Mouse (Mus musculus) erythroblast, embryonic 14.5 days (primary cell): ENCODE results near the gene Zfp536. TPM values are rescaled to one million over a fixed set of nuclear protein-coding genes. Genes with fewer than 3 reads are reported as not detected.

Experiments used
- H3K27me3 ChIP-seq: 2 replicates; pipeline ENCODE4 v1.6.1; 2012; ENCODE audit warnings: inconsistent platforms; ENCODE audit not compliant: control insufficient read depth
- H3K36me3 ChIP-seq: 2 replicates; pipeline ENCODE4 v1.6.1; 2012; ENCODE audit warnings: mild to moderate bottlenecking, inconsistent platforms; ENCODE audit not compliant: control insufficient read depth
- H3K4me1 ChIP-seq: 2 replicates; pipeline ENCODE4 v1.6.1; 2012; ENCODE audit warnings: inconsistent platforms; ENCODE audit not compliant: control insufficient read depth
- H3K4me3 ChIP-seq: replicated peaks from 2 replicates; pipeline ENCODE3; 2012; ENCODE audit warnings: moderate library complexity, mild to moderate bottlenecking, inconsistent platforms
- H3K9me3 ChIP-seq: 2 replicates; pipeline ENCODE4 v1.6.1; 2012; ENCODE audit warnings: low read length, inconsistent platforms, mixed read lengths; ENCODE audit not compliant: control insufficient read depth
- GATA1 ChIP-seq: IDR thresholded peaks from 2 replicates; pipeline ENCODE4 v1.6.1; 2012; ENCODE audit warnings: low read length, inconsistent platforms, mixed read lengths
- TAL1 ChIP-seq: IDR thresholded peaks from 3 replicates; pipeline ENCODE4 v1.6.1; 2012; ENCODE audit warnings: low read length, inconsistent platforms, mixed read lengths
- polyA plus RNA-seq: library from polyadenylated mRNA; stranded (reverse); fragments of >175 nt; gene quantifications from 2 replicates; pipeline ENCODE4 v1.2.3, GENCODE M21; 2012

Zfp536 gene
- polyA plus RNA-seq, 1 experiment: not detected

- H3K9me3 ChIP-seq: no peaks in the 10 kb centered on the region
- H3K4me3 ChIP-seq: no peak overlapping the region
- no peaks in the 10 kb centered on the region for H3K4me1 ChIP-seq
- no peaks in the 10 kb centered on the region for H3K27me3 ChIP-seq
- TF ChIP-seq GATA1: no peak
- TF ChIP-seq TAL1: no peak
- no peaks in the 10 kb centered on the region for H3K36me3 ChIP-seq
Measured at GRCm38 (mm10) chr7:37734576-37734975, 38.9 kb downstream of the Zfp536 start.

- Histone ChIP-seq H3K4me3 (no peak overlapping the region), H3K36me3 (no peaks in the 10 kb centered on the region), H3K9me3 (no peaks in the 10 kb centered on the region), H3K27me3 (no peaks in the 10 kb centered on the region), H3K4me1 (no peaks in the 10 kb centered on the region)
- TF ChIP-seq TAL1 (no peak), GATA1 (no peak)
Measured at GRCm38 (mm10) chr7:37733996-37734395, 39.4 kb downstream of the Zfp536 start.

GRCm38 (mm10) chr7:37732741-37733140 lies 40.7 kb downstream of the Zfp536 start:
- H3K27me3 ChIP-seq: no peaks in the 10 kb centered on the region
- TF ChIP-seq GATA1: no peak

GRCm38 (mm10) chr7:37727746-37728145 lies 45.7 kb downstream of the Zfp536 start:
- Histone ChIP-seq H3K4me3 (no peak overlapping the region), H3K4me1 (no peaks in the 10 kb centered on the region), H3K9me3 (no peaks in the 10 kb centered on the region), H3K27me3 (no peaks in the 10 kb centered on the region), H3K36me3 (no peaks in the 10 kb centered on the region)
- TF ChIP-seq GATA1: no peak
- TF ChIP-seq TAL1: no peak

More at GRCm38 (mm10) chr7:37732741-37733140, 40.7 kb downstream of the Zfp536 start:
- Histone ChIP-seq H3K36me3 (no peaks in the 10 kb centered on the region), H3K4me3 (no peak overlapping the region), H3K4me1 (no peaks in the 10 kb centered on the region), H3K9me3 (no peaks in the 10 kb centered on the region)

GRCm38 (mm10) chr7:37724002-37724790 lies 49.2 kb downstream of the Zfp536 start:
- Histone ChIP-seq H3K4me3 (no peak overlapping the region), H3K36me3 (no peaks in the 10 kb centered on the region), H3K27me3 (no peaks in the 10 kb centered on the region), H3K9me3 (no peaks in the 10 kb centered on the region), H3K4me1 (no peaks in the 10 kb centered on the region)
- no peak for TF ChIP-seq GATA1
- TF ChIP-seq TAL1: no peak

- no peak for TF ChIP-seq GATA1
- no peak for TF ChIP-seq TAL1
- no peaks in the 10 kb centered on the region for H3K9me3 ChIP-seq
- H3K36me3 ChIP-seq: no peaks in the 10 kb centered on the region
- no peaks in the 10 kb centered on the region for H3K4me1 ChIP-seq
- no peak overlapping the region for H3K4me3 ChIP-seq
- no peaks in the 10 kb centered on the region for H3K27me3 ChIP-seq
Measured at GRCm38 (mm10) chr7:37723191-37723592, 50.2 kb downstream of the Zfp536 start.

GRCm38 (mm10) chr7:37721676-37722075 lies 51.8 kb downstream of the Zfp536 start:
- no peaks in the 10 kb centered on the region for H3K27me3 ChIP-seq
- no peaks in the 10 kb centered on the region for H3K36me3 ChIP-seq
- no peak overlapping the region for H3K4me3 ChIP-seq
- no peaks in the 10 kb centered on the region for H3K9me3 ChIP-seq
- no peaks in the 10 kb centered on the region for H3K4me1 ChIP-seq
- TF ChIP-seq GATA1 (no peak), TAL1 (no peak)

GRCm38 (mm10) chr7:37718671-37719402 lies 54.6 kb downstream of the Zfp536 start:
- H3K4me3 ChIP-seq: no peak overlapping the region
- H3K27me3 ChIP-seq: no peaks in the 10 kb centered on the region
- no peaks in the 10 kb centered on the region for H3K9me3 ChIP-seq
- no peak for TF ChIP-seq GATA1
- no peak for TF ChIP-seq TAL1
- H3K36me3 ChIP-seq: no peaks in the 10 kb centered on the region
- no peaks in the 10 kb centered on the region for H3K4me1 ChIP-seq

GRCm38 (mm10) chr7:37717071-37717470 lies 56.4 kb downstream of the Zfp536 start:
- Histone ChIP-seq H3K4me1 (no peaks in the 10 kb centered on the region), H3K4me3 (no peak overlapping the region), H3K27me3 (no peaks in the 10 kb centered on the region), H3K9me3 (no peaks in the 10 kb centered on the region), H3K36me3 (no peaks in the 10 kb centered on the region)
- TF ChIP-seq TAL1 (no peak), GATA1 (no peak)
